Mouse (Mus musculus) right cerebral cortex, postnatal 4 days (tissue): ENCODE measurements at regions not wholly inside any gene's neighbourhood (a gene's known extent, or its start where the extent isn't known, plus 50 kb on each side); places are given as distances from the start of the nearest gene placed in this dataset.

Source experiments
- DNase-seq: peaks from one replicate; pipeline ENCODE4 v3.0.0-alpha.2; 2022

- DNase-seq: no peak
These were observed 405.2 kb downstream of the Hace1 start for GRCm38 (mm10) chr10:45982731-45983274.

- peak; percentile 4 for DNase-seq
These were observed 406.2 kb downstream of the Hace1 start for GRCm38 (mm10) chr10:45983671-45984335.

GRCm38 (mm10) chr10:45986341-45986740 is 408.7 kb downstream of the Hace1 start:
- DNase-seq: no peak

DNA sequence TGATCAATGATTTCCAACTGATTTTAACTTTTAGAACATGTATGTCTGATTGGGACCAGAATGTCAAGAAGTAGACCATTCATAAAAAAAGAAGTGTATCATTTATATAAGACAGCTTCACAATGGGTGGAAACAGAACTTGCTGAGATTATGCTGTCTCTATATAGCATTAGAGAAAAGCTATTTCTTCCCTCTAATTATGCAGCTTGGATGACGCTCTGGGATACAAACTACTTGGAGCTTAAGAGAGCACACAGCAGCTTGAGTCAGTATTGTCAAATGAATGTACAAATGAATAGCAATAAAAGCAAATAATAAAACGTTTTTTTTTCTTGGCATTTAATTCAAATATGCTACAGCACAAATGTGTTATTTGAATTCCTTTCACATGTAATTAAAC is 428.7 kb downstream of the Hace1 start:
- no peak for DNase-seq

GRCm38 (mm10) chr10:46011916-46012596 is 434.4 kb downstream of the Hace1 start:
- DNase-seq: peak; percentile 53

GRCm38 (mm10) chr10:46012599-46012998 is 435.0 kb downstream of the Hace1 start:
- DNase-seq: no peak

DNA sequence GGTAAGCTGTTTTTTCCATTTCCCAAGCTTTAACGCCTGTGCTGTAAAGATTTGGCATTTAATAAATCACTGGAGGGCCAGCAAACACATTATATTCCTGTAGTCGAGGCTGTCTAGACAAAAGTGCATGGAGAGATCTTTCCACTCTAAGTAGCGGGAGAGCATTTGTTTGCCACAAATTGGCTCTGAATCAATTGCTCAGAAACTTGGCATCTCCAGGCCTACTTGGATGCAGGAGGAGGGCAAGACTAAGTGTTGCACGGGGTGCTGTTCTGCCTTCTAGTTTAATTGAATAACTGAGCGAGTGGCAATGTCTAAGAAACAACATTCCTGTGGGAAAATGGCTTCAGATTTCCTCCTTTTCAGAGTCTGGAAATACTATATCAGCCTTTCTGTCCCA is 438.7 kb downstream of the Hace1 start:
- no peak for DNase-seq

DNA sequence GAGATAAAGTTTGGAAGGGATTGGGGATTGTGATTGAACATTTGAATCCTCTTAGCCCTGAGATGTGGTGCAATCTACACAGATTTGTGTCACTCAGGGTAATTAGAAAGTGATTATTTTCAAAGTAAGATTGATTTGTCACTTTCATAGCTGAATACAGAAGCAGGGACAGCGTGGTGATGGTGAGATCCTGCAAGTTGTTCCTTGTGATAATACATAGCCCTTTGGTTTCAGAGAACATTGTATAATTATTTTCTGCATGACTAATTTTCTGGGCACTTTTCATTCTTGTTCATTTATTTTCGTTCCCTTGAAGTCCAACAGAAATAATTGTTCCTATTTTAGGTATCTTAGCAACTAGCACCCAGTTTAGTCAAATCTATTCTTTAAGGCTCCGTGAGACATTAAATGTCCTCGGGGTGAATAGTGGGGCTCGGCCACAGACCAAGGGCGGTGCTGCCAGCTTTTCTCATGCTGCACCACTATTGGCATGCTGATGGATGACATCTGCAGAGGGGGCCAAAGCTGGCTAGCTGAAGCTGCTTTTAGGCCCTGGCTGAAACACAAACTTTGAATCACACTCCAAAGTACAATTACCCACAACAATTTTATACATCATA is 468.0 kb downstream of the Hace1 start:
- peak; percentile 12 for DNase-seq

GRCm38 (mm10) chr10:46046094-46046749 is 468.6 kb downstream of the Hace1 start:
- DNase-seq: no peak

DNA sequence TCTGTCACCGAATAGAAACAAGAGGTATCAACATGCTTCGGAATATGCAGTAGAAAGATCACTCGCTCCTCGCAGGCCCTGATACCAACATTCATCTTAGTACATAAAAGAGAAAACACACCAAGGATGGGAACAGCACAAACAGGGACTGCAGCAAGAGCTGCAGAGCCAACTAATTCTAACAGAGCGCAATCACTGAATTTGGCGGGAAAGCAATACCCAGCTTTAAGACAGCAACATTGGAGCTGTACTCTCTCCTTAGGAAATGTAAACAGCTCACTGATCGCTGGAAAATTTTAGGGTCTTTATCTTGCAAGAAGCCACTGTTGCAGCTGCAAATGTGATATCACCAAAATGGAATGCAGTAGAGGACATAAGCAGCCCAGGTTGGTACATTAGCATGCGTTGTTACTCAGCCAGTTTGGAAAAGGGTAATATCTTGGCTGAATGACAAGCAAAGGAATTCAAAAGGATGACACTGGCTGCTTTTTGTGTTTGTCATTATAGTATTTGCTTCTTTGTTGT is 469.3 kb downstream of the Hace1 start:
- DNase-seq: no peak

- DNase-seq: no peak
These were observed 470.0 kb downstream of the Hace1 start for GRCm38 (mm10) chr10:46047591-46047990.

- DNase-seq: peak; percentile 66
These were observed 480.0 kb downstream of the Hace1 start for GRCm38 (mm10) chr10:46057362-46058198.

DNA sequence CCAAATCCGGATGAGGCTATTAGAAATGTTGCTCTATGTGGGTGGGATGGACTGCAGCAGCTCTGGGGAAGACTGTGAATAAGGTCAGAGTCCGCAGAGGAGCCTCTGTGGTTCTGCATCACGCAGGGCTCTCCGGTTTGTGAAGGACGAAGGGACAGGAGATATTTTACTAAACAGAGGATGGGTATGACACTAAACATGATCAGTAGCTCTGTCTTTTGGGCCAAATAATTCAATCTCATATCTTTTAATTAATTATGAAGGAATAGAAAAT is 480.5 kb downstream of the Hace1 start:
- no peak for DNase-seq

GRCm38 (mm10) chr10:46059285-46059684 is 481.7 kb downstream of the Hace1 start:
- DNase-seq: no peak

DNA sequence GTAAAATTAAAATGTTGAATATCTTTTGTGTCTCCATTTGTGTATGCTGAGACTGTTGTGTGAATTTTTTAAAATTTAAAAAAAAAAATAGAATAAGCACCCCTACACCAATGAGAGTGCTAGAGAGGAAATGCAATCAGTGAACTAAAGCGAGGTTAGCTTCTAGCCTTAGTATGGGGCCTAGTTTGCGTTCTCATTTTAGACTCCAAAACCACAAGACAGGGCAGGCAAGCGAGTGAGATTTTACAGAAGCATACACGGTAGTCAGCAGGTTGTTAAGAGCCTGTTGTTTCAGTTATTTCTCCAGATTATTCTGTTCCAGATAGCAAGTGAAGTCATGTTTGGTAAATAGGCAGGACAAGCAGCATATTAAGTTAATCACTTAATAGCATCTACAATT is 486.2 kb downstream of the Hace1 start:
- DNase-seq: no peak

GRCm38 (mm10) chr10:46070766-46071165 is 493.1 kb downstream of the Hace1 start:
- no peak for DNase-seq

DNA sequence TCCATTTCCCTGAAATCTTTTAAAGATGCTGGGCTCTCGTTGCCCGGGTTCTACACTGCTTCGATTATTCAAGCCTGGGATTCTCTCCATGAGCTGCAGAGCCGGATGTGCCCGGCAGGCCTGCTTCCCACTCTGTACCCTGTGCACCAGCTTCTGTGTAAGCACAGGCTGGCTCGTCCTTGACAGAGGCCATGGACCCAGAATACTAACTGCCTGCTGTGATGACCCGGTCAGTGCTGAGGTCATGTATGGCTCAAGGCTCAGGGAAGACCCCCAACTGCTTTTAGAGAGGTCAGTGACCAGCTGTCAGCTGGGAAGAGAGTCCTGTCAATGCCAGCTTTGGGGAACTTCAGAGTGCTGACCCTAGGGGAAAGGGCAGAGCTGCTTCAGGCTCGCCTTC is 493.6 kb downstream of the Hace1 start:
- no peak for DNase-seq

GRCm38 (mm10) chr10:46071810-46072549 is 494.4 kb downstream of the Hace1 start:
- DNase-seq: no peak

- DNase-seq: no peak
These were observed 495.2 kb downstream of the Hace1 start for GRCm38 (mm10) chr10:46072550-46073470.

- DNase-seq: no peak
These were observed 510.1 kb downstream of the Hace1 start for GRCm38 (mm10) chr10:46087766-46088165.

DNA sequence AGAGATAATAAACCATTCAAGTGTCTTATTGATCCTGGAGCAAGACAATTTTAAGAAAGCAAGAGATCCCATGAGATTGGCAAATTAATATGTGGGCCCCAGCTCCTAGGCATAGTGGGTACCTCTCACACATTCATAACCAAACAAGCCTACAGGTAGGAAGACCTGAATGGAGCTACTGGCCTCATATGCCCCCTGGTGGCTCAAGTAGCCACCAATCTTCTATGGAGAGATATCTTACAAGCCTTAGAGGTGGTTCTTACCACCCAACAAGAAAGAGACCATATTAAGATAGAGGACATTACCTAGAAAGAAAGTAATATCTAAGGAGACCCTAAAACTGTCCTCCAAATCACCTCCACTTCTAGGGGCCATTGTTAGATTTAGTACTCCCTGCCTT is 523.2 kb downstream of the Hace1 start:
- DNase-seq: no peak
